Mouse (Mus musculus): ENCODE results near the gene Fam83f. TPM values are rescaled to one million over a fixed set of nuclear protein-coding genes. Genes with fewer than 3 reads are reported as not detected.
"Not testable (repeated sequence)": the region's sequence is repeated elsewhere in the genome, so short reads cannot be mapped to it uniquely, and the experiment has no call there.

Gene Fam83f
- polyA plus RNA-seq, 1 experiment = 0.50 TPM

GRCm38 (mm10) chr15:80731043-80731442 lies 59.4 kb downstream of the Fam83f start:
- Histone ChIP-seq H3K4me1 (ENCODE audit: control insufficient read depth, insufficient read depth, low read length) (no peaks in the 10 kb centered on the region; the same call in 1 of the 2 replicates), H3K4me3 (ENCODE audit: insufficient read depth, low read length) (no peak overlapping the region), H3K27ac (ENCODE audit: insufficient read depth, low read length) (no peak overlapping the region)
- TF ChIP-seq POLR2A (IDR thresholded peaks at IDR 0.05; ENCODE audit: extremely low read depth, insufficient read depth, low read length) (no peak), CTCF (IDR thresholded peaks at IDR 0.05; ENCODE audit: extremely low read depth, insufficient read depth, low read length) (no peak)

GRCm38 (mm10) chr15:80731511-80731910 lies 59.9 kb downstream of the Fam83f start:
- Histone ChIP-seq H3K4me3 (ENCODE audit: insufficient read depth, low read length) (no peak overlapping the region), H3K4me1 (ENCODE audit: control insufficient read depth, insufficient read depth, low read length) (no peaks in the 10 kb centered on the region; the same call in 1 of the 2 replicates), H3K27ac (ENCODE audit: insufficient read depth, low read length) (no peak overlapping the region)
- TF ChIP-seq POLR2A (IDR thresholded peaks at IDR 0.05; ENCODE audit: extremely low read depth, insufficient read depth, low read length) (no peak), CTCF (IDR thresholded peaks at IDR 0.05; ENCODE audit: extremely low read depth, insufficient read depth, low read length) (no peak)

- no peak overlapping the region for H3K27ac ChIP-seq (ENCODE audit: insufficient read depth, low read length)
- TF ChIP-seq POLR2A (IDR thresholded peaks at IDR 0.05; ENCODE audit: extremely low read depth, insufficient read depth, low read length) = no peak
- TF ChIP-seq CTCF (IDR thresholded peaks at IDR 0.05; ENCODE audit: extremely low read depth, insufficient read depth, low read length) = no peak
- H3K4me3 ChIP-seq (ENCODE audit: insufficient read depth, low read length) = no peak overlapping the region
- H3K4me1 ChIP-seq (ENCODE audit: control insufficient read depth, insufficient read depth, low read length) = no peaks in the 10 kb centered on the region; the same call in 1 of the 2 replicates
These were observed 60.8 kb downstream of the Fam83f start for GRCm38 (mm10) chr15:80732266-80733030.

GRCm38 (mm10) chr15:80735300-80735699 lies 63.7 kb downstream of the Fam83f start:
- H3K27ac ChIP-seq (ENCODE audit: insufficient read depth, low read length) = no peak overlapping the region
- no peak for TF ChIP-seq CTCF (IDR thresholded peaks at IDR 0.05; ENCODE audit: extremely low read depth, insufficient read depth, low read length)
- no peak for TF ChIP-seq POLR2A (IDR thresholded peaks at IDR 0.05; ENCODE audit: extremely low read depth, insufficient read depth, low read length)
- no peaks in the 10 kb centered on the region; the same call in 1 of the 2 replicates for H3K4me1 ChIP-seq (ENCODE audit: control insufficient read depth, insufficient read depth, low read length)
- H3K4me3 ChIP-seq (ENCODE audit: insufficient read depth, low read length) = no peak overlapping the region

GRCm38 (mm10) chr15:80735708-80736107 lies 64.1 kb downstream of the Fam83f start:
- H3K4me3 ChIP-seq (ENCODE audit: insufficient read depth, low read length); H3K27ac ChIP-seq (ENCODE audit: insufficient read depth, low read length); H3K4me1 ChIP-seq (ENCODE audit: control insufficient read depth, insufficient read depth, low read length): not testable (repeated sequence)

GRCm38 (mm10) chr15:80736553-80736952 lies 64.9 kb downstream of the Fam83f start:
- H3K4me1 ChIP-seq (ENCODE audit: control insufficient read depth, insufficient read depth, low read length) = no peaks in the 10 kb centered on the region; the same call in 1 of the 2 replicates
- TF ChIP-seq POLR2A (IDR thresholded peaks at IDR 0.05; ENCODE audit: extremely low read depth, insufficient read depth, low read length) = no peak
- no peak for TF ChIP-seq CTCF (IDR thresholded peaks at IDR 0.05; ENCODE audit: extremely low read depth, insufficient read depth, low read length)
- no peak overlapping the region for H3K4me3 ChIP-seq (ENCODE audit: insufficient read depth, low read length)
- no peak overlapping the region for H3K27ac ChIP-seq (ENCODE audit: insufficient read depth, low read length)

GRCm38 (mm10) chr15:80738244-80738643 lies 66.6 kb downstream of the Fam83f start:
- H3K4me1 ChIP-seq (ENCODE audit: control insufficient read depth, insufficient read depth, low read length) = no peaks in the 10 kb centered on the region
- TF ChIP-seq CTCF (IDR thresholded peaks at IDR 0.05; ENCODE audit: extremely low read depth, insufficient read depth, low read length) (no peak), POLR2A (IDR thresholded peaks at IDR 0.05; ENCODE audit: extremely low read depth, insufficient read depth, low read length) (no peak)
- no peak overlapping the region for H3K4me3 ChIP-seq (ENCODE audit: insufficient read depth, low read length)

GRCm38 (mm10) chr15:80739972-80740371 lies 68.3 kb downstream of the Fam83f start:
- no peak overlapping the region for H3K4me3 ChIP-seq (ENCODE audit: insufficient read depth, low read length)
- peaks cover 2% of the 10 kb centered on the region for H3K4me1 ChIP-seq (ENCODE audit: control insufficient read depth, insufficient read depth, low read length)
- no peak overlapping the region for H3K27ac ChIP-seq (ENCODE audit: insufficient read depth, low read length)
- TF ChIP-seq CTCF (IDR thresholded peaks at IDR 0.05; ENCODE audit: extremely low read depth, insufficient read depth, low read length) (no peak), POLR2A (IDR thresholded peaks at IDR 0.05; ENCODE audit: extremely low read depth, insufficient read depth, low read length) (no peak)

More at GRCm38 (mm10) chr15:80738244-80738643, 66.6 kb downstream of the Fam83f start:
- no peak overlapping the region for H3K27ac ChIP-seq (ENCODE audit: insufficient read depth, low read length)

- Histone ChIP-seq H3K4me3 (ENCODE audit: insufficient read depth, low read length) (no peak overlapping the region), H3K4me1 (ENCODE audit: control insufficient read depth, insufficient read depth, low read length) (peaks cover 2% of the 10 kb centered on the region), H3K27ac (ENCODE audit: insufficient read depth, low read length) (no peak overlapping the region)
- no peak for TF ChIP-seq POLR2A (IDR thresholded peaks at IDR 0.05; ENCODE audit: extremely low read depth, insufficient read depth, low read length)
- TF ChIP-seq CTCF (IDR thresholded peaks at IDR 0.05; ENCODE audit: extremely low read depth, insufficient read depth, low read length) = no peak
These were observed 70.2 kb downstream of the Fam83f start for GRCm38 (mm10) chr15:80741836-80742235.

GRCm38 (mm10) chr15:80742991-80743474 lies 71.4 kb downstream of the Fam83f start:
- TF ChIP-seq POLR2A (IDR thresholded peaks at IDR 0.05; ENCODE audit: extremely low read depth, insufficient read depth, low read length) = no peak
- no peak for TF ChIP-seq CTCF (IDR thresholded peaks at IDR 0.05; ENCODE audit: extremely low read depth, insufficient read depth, low read length)
- no peak overlapping the region for H3K27ac ChIP-seq (ENCODE audit: insufficient read depth, low read length)
- H3K4me3 ChIP-seq (ENCODE audit: insufficient read depth, low read length) = no peak overlapping the region
- peaks cover 2% of the 10 kb centered on the region for H3K4me1 ChIP-seq (ENCODE audit: control insufficient read depth, insufficient read depth, low read length)

All from cortical plate, adult 2 months (tissue).